Mouse (Mus musculus): Measurements from ENCODE around the gene Spocd1. TPM values are rescaled to one million over a fixed set of nuclear protein-coding genes. Genes with fewer than 3 reads are reported as not detected.
"Not testable (repeated sequence)": the region's sequence is repeated elsewhere in the genome, so short reads cannot be mapped to it uniquely, and the experiment has no call there.

Spocd1 gene
- total RNA-seq (2021) (1 to 10 TPM in 1 of 2 experiments, under 1 TPM in 1; 0.92 to 1.1 TPM), polyA plus RNA-seq (2012; rRNA removed) (3.2 and 3.7 TPM in 2 replicates)
- long read RNA-seq = 0 reads

DNA sequence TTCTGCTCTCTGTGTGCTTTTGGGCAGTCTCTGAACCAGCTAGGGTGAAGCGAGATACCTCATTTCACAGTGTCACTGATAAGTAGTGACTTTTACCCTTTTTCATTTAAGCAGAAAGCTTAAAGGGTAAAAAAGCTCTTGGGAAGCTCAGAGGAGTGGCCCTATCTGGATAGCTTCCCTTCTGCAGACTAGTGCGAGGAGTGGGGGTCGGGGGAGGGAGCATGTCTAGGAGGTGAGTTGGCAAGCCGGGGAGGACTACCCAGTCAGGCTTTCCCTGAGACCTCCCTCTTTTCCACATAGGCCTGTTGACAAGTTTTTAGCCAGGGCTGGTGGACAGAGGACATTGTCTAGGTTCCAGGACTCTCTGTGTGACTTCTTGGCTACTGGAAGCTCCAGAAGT, at the start of gene Spocd1:
Gene Spocd1, plus strand, starts transcription at position 301 of the 400 bp plus-strand sequence.
- no peak for DNase-seq

DNA sequence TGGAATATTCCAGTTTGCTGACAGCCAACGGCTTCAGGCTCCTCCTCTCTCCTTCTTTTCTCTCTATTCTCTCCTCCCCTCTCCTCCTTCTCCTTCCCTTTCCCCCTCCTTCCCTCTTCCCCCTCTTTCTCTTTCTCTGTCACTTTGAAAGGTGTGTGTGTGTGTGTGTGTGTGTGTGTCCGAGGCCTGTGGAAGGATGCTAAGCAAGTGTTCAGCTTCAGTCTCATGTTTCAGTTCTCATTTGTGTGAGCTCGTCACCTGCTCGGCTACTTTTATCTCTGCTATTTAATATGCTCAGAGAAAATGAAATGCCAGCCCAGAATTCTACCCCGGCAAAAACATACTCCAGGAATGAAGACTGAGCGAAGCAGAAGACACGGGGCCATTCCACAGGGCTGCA, 48.4 kb upstream of the Spocd1 start:
- DNase-seq = no peak

DNA sequence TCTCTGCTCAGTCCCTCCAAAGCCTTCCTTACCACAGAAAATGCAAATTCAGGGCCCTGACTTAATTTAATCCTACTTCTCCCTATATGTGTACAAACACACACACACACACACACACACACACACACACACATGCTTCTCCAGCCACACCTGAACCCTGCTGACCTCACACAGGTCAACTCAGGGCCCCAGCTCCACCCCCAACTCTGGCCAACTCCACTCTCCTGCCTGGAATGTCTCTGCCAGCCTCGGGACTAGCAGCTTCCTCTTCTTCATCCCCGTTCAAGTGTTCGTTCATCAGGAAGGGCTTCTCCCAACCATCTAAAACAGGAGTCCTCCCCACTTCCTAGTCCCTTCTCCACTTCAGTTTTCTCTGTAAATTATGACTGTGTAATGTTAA, 47.4 kb upstream of the Spocd1 start:
- no peak for DNase-seq

DNA sequence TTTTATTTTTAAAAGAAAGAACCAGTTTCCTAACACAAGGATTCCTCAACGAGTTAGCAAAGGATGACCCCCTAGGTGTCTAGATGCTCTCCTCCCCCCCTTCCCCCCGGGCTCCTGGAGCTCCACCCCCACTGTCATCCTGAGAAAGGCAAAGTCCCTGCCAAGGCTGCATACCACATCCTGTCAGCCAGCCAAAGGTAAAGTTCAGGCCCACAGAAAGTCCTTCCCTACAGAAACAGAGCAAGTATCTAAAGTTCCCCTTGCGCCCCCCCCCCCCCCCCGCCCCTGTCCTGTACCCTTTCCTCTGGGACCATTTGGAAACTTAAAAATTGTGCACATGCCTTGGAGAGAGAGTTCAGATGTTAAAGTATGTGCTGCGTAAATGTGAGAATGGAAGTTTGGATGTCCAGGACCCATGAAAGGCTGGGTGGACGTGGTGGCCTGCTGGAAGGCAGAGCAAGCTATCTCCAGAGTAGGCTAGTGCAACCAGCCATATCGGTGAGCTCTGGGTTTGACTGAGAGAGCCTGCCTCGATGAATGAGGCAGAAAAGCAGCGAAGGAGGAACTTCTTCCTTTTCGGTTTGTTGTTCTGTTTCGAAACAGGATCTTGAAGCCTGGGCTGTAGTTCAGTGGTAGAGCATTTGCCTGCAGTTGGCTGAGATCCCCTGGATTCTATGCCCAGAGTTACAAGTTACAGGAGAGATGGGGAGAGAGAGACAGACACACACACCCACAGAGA, 46.3 kb upstream of the Spocd1 start:
- DNase-seq = peak; percentile 50

DNA sequence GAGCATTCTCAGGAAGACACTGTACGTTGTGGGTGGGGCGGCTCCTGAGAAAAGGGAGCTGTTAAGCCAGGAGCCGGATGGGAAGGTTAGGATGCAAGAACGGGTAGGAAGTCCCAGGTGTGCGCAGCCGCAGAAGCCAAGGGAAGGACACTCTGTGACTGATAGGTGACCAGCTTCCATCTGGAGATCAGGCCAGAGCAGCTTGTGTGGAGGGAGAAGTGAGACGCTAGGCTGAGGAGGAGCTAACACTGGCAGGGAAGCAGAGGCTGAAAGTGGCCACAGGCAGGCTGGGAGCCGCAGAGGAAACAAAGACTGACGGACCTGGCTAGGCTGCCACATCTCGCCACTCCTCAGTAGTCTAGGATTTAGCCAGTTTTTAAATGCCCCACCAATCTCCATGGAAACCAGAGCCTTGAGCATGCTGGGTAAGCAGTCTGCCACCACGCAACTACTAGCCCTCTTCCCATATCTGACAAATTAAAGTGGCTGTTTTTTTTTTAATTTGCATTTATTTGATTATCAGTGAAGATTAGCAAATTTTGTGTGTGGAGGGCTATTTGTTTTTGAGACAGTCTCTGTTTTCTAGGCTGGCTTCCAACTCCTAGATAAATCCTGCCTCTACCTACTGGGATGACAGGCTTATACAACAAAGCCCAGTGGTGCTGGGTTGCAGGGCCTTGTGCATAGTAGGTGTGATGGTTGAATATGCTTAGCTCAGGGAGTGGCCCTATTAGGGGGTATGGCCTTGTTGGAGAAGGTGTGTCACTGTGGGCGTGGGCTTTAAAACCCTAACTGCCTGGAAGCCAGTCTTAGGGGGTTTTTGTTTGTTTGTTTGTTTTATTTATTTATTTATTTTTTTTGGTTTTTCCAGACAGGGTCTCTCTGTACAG, 44.8 kb upstream of the Spocd1 start:
- DNase-seq = no peak

DNA sequence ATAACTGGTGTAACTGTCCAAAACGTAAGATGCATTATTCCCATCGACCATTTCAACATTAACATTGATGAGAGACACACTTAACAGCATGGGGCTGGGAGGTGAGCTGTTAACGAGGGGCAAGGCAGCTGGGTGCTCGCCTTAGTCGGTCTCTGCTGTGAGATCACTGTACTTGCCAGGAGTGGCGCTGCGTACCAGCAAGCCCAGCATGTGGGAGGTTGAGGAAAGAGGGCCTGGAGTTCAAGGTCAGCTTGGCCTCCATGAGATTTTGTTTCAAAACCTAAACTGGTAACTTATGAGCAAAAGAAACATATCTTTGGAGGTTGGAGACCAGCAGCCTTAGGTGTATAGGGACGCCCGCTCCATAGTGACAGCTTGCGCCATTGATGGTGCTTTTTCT, 39.4 kb upstream of the Spocd1 start:
- DNase-seq = no peak

DNA sequence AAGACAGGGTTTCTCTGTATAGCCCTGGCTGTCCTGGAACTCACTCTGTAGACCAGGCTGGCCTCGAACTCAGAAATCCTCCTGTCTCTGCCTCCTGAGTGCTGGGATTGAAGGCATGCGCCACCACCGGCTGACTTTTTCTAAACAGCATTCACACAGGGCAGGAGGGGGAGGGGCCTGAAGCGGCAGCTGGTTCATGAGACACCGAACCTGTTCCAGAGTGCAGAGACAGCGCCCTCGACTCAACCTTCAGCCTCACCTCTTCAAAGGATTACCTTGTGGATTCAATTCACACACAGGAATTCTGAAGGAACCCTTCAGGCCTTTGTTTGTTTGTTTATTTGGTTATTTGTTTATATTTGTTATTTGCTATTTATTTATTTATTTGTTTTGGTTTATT, 39.0 kb upstream of the Spocd1 start:
- DNase-seq = no peak

DNA sequence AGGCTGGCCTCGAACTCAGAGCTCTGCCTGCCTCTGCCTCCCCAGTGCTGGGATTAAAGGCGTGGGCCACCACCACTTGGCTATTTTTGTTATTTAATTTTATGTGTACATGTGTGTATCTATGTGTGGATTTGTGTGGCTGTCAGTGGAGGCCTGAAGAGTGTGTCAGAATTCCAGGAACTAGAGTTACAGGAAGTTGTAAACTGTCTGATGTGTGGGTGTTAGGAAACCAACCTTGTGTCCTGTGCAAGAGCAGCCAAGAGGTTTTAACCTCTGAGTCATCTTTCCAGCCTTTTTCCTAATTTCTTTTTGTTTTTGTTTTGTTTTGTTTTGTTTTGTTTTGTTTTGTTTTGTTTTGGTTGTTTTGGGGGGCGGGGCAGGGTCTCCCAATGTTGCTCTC, 34.2 kb upstream of the Spocd1 start:
- no peak for DNase-seq

DNA sequence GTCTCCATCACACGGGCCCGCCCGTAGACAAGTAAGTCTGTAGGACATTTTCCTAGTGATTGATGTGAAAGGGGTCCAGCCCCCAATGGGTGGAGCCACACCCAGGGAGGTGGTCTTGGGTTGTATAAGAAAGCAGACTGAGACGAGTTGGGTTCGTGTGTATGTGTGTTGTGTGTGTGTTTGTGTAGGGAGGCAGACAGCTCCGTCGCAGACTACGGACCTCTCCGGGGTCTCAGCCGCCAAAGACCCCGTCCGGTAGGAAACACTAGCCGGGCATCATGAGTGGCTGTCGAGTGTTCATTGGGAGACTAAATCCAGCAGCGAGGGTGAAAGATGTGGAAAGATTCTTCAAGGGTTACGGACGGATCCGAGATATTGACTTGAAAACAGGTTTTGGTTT, 30.2 kb upstream of the Spocd1 start:
- DNase-seq = not testable (repeated sequence)

DNA sequence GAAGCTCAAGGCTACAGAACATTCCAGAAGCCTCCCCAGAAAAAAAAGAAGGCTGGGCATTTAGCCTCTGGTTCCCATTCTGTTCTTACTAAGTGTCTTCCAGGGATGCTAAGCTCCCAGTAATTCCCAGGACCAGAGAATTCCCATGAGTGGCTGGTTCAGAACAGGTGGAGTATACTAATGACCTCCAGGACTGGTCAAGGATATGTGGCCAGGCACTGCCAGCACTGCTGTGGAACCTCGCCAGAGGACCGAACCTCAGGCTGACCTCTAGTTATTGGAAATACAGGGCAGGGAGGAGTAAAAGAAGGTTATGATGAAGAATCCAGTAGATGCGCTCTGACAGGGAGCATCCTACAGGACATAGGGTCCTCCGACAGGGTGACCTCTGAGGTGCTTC, 26.7 kb upstream of the Spocd1 start:
- peak; percentile 49 for DNase-seq

DNA sequence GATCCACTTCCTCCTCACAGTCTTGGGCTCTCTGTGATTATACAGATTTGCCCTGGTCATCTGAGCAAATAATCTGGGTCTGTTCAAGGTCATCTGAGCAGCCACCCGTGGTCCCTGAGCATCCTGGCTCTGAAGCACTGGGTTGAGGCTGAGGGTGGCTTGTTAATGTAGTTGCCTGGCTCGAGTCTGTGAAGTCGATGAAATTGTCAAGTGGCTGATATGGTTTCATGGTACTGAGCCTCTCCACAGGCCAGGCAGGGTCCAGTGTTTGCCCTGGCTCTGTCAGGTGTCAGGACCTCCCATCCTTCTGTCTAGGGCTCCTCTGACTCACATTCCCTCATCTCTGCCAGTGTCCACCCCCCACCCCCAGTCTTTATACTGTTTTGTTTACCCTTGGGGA, 25.5 kb upstream of the Spocd1 start:
- DNase-seq = no peak

DNA sequence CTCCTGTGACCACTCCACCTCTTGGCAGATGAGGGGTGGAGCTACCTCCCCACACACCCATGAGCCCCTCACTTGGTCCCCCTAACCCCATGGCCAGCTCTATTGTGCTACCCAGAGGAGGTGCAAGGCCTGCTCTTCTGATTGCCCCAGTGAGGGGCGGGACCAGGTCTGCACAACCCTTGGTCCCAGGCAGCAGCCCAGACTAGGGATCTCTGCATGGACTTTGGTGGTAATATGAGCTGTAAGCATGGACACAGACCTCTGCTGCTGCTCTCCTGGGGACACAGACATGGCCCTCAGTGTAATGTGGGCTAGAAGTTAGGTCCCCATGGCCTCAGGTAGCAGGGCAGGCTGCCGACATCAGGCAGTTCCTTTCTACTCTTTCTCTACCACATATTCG, 24.0 kb upstream of the Spocd1 start:
- no peak for DNase-seq

DNA sequence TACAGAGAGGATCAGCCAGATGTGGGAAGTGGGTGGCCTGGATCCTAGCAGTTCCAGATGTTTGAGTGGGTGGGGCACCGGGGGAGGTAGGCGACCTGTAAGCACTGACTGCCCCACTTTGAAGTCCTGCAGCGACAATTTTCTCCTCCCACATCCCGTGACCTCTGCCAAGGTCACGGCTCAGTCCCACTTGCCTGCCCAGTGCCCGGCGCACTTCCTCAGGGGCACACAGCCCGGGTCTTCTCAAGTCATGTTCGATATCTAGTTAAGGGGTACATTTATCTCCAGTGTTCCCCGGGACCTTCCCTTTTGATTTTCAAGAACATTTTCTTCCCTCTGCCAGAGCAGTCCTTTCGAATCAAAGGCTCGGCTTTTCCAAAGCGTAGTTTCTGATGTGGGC, 23.0 kb upstream of the Spocd1 start:
- peak; percentile 84 for DNase-seq

DNA sequence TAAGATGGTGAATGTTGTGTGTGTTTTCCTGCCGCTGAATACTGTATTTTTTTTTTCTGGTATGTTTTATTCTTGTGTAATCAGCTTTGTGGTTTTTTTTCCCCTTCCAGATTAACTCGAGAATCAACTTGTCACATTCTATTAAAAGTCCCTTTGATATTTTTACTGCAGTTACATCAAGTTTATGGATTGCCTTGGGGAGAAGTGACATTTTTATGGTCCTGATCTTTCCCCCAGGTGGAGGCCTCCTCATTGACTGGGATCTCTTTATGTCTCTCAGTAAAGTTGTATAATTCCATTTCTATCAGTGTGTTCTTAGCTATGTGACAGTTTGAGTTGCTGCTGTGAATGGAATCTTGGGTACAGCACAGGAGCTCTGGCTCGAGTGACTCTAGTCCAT, 20.2 kb upstream of the Spocd1 start:
- DNase-seq = no peak

DNA sequence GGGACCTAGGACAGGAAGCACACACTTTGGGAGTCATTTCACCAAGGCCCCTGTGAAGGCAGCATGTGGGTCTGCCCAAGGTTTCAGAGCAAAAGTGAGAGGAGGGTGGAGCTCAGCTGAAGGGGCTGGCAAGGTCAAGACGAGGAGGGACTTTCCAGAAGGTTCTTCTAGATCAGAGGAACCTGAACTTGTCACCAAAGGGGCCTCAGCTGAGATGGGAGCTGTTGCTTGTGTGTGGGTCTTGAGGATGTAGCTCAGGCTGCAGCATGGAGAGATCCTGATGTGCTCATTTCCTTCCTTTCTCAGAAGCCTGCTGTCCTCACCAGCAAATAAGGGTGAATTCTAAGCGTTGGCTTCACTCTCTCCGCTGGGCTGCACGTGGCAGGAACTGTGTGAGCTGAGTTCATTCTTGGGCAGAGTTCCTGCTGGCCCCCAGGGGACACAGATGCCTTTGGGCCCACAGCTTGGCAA, 19.8 kb upstream of the Spocd1 start:
- DNase-seq = peak; percentile 70

DNA sequence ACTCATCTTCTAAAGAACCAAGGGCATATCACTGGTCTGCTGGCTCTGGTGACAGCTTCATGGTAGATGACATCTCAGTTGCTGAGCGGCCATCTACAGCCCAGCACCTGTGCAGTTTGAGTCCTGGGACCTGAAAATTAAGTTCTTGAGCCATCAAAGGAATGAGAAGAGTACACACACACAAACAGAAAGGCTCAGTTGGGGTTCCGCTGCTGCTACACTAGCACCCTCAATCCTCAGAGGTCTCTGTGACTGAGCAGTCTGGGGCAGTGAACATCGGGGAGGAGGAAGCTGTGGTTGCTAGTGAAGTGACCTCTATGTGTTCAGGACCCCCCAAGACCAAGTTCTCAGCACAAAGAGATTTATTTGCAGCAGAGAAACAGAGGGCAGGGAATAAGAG, 16.1 kb upstream of the Spocd1 start:
- no peak for DNase-seq

DNA sequence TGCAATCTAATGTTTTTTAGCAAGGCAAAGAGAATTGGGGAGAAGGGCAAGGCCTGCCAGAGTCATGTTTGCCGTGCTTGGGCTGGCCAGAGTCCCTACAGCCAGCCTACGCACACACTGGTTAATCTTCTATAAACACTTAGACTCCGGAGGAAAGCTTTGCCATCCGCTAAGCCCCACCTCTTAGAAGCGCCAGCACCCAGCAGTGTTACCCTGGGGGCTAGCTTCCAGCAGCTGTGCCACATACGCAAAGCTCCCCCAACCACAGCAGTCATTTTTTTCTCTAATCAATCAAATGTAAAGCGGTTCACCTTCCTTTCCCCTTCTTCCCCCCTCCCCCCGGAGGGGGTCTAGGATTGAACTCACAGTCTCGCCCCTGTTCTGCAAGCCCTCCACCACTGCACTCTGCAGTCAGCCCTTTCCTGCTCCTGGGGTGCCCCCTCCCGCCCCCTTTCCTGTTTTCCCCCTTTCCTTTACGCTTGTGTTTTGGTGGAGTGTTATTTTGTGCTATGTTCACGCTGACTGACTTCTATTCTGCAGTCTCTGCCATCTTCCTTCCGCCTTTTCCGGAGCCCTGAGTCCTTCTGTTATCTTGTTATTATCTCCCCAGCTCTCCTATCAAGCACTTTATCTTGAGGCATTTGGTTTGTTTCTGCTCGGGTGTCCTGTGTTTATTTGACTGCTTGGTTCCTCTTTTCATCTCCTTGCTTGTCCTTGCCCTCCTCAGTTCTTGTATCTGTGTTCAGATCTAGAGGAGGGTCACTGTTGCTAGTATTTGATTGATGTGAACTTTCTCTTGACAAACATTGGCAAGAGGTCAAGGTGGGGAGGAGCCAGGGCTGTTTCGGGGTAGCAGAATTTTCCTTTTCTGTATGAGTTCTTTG, 15.0 kb upstream of the Spocd1 start:
- DNase-seq = peak; percentile 85

DNA sequence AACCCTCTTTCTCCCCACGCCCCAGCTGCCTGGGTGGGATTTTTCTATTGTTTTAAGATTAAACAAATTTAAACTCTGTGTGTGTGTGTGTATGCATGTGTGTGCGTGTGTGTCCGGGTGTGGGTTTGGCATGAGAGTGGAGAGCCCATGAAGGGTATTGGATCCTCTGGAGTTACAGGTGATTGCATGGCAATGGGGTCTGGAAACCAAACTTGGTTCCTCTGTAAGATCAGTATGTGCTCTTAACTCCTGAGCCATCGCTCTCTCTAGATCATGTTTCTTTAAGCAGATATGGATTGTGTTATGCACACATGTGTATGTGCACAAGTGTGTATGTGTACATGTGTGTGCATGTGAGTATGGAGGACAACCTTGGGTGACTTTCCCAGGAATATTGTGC, 14.4 kb upstream of the Spocd1 start:
- DNase-seq = no peak

DNA sequence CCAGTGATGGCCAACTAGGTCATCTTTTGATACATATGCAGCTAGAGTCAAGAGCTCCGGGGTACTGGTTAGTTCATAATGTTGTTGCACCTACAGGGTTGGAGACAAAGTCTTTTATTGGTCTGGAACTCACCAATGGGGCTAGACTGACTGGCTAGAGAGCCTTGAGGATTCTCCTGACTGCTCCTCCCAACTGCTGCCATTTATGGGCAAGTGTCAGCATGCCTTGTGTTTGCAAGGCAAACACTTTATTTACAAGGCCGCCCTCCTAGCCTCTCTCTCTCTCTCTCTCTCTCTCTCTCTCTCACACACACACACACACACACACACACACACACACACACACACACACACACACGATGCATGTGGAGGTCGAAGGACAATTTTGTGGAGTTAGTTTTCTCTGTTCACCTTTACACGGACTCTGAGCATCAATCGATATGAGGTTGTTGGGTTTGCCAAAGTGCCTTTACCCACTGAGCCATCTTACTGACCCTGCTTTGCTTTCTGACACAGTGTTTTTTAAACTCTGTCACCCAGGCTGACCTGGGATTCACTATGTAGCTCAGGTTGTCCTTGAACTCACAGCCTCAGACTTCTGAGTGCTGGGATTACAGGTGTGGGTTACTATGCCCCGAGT, 13.6 kb upstream of the Spocd1 start:
- no peak for DNase-seq

DNA sequence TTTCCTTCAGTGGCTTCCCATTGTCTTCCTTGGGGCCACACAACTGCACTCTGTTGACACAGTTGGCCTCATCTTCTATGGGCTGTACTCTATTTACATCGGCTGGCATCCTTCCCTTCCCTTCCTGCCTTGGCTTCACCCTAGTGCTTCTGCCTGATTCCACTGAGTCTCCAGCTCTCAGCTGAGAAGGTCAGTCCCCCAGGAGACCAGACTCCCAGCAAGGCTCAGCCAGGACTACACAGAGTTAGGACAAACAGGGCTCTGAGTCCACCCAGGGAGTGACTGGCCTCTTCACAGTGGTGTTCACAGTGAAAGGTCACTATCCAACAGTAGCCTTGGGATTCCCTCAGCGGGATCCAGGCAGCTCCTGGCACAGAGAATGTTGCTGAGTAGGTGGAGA, 12.9 kb upstream of the Spocd1 start:
- DNase-seq = peak; percentile 88

DNA sequence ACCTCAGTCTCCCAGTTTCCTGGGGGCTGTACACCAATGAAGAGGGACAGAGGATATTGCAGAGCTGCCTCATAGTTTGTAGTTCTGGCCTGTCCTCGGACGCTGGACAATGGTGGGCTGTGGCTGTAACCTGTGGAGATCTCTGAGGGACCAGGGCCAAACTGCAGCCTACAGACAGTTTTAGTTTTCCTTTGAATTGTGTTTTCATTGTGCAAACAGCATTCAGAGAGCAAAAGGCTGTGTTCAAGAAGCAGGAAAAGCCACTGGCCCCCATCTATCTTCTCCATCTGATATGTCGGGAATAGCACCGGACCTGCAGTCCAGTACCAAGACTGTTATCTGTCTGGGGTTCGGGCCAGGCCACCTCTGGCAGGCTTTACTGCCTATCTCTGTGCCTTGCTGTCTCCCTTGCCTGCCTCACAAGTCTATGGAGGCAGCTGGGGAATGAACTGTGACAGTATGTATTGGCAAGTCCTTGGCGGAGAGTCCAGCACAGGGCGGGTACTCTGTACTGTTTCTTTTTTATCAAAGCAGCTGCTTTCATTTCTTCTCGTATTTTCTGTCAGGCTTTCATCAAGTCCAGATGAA, 11.9 kb upstream of the Spocd1 start:
- DNase-seq = peak; percentile 73

Data from adrenal gland, adult 2 months (tissue).